Mouse (Mus musculus) cerebellum, adult 9-11 months (tissue): ENCODE data around the gene Zfp36l2.
A peak's percentile ranks its signal among the peaks of the same experiment; 100 is the strongest.
"Not testable (repeated sequence)": the region's sequence is repeated elsewhere in the genome, so short reads cannot be mapped to it uniquely, and the experiment has no call there.

Source experiments
- DNase-seq: peaks from one replicate; pipeline ENCODE4 v3.0.0; 2022

Gene Zfp36l2

DNA sequence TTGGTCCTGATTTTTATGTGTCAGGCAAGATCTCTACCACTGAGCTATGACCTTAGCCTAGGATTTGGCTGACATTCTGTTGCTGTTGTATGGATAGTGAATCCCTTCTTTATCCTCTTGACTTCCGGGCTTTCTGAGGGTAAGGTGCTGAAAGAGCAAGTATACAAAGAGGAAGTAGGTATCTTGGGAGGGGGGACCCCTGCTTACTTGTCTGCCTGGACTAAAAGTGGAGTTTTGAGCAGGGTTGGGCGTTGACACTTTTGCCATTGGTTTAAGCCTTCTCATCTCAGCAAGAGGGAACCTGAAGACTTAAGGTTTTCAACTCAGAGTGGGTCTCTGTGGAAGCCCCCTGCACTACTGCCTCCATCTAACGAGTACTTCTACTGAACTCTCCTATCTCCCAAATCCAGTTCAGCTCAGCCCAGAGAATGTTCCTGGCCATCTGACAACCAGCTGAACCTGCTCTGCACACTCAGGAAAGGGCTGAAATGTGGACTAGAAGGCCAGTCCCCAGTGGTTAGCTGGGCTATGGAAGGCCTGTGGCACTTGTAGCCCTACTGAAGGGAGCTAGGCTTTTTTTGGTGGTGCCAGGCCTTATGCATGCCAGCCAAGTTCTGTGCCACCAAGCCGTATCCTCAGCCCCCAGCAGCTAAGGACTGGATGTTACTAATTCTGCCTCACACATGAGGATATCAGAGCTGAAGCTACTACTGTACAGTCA, 6.7 kb upstream of the Zfp36l2 start:
- DNase-seq: no peak

DNA sequence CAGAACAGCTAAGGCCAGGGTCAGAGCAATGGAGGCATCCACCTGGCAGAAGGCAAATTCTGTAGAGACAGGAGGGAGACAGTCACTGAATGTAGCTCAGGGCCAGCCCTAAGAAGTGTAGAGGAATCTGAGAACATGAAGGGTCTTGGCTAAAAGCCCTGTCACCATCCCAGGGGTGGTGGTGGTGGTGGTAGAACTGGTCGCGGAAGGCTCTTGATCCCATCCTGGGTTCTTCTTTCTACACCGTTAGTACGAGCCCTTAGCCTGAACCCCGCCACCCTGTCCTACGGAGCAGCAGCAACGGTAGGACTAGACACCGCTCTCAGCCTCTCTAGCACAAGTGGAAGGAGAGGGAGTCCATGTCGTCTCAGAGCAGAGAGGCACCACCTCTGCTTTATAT, 5.7 kb upstream of the Zfp36l2 start:
- DNase-seq: no peak

DNA sequence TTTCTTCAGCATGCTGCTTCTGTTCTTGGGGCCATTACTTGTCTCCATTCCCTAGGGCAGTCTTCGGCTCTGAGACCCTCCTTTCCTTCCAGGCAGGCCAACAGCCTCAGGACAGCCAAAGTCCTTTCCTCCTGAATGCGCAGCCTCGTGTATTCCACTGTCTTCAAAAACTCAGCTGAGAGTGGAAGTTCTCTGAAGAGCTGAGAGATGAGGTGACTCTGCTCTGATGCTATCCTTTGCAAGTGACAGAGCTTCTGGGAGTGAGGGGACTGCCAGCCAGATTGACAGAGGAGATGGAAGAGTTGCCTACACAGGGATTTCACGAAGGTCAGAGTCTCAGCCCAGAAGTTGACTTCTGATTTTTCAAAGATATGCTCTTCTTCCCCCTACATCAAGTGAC, 4.2 kb upstream of the Zfp36l2 start:
- no peak for DNase-seq

DNA sequence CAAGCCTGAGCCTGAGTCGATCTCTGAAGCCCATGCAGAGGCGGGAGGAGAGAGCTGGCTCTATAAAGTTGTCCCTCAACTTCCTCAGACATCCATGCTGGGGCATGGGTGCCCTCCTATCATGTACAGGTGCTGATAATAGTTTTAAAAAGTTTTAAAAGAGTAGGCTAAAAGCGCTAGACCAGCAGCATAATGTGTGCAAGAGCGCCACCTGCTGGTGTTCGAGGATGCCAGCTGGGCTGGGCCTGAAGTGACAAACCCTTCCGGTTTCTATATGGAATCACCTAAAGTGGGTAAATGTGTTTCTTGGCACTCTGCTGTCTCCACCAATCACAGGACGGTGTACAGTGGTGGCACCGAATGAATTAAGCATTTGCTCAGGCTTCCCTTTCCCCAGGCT, 3.1 kb upstream of the Zfp36l2 start:
- peak; percentile 39 for DNase-seq

GRCm38 (mm10) chr17:84189127-84189854, 1.5 kb upstream of the Zfp36l2 start:
- no peak for DNase-seq

- peak; percentile 75 for DNase-seq
These were observed 721 bp upstream of the Zfp36l2 start for GRCm38 (mm10) chr17:84188374-84188961.

DNA sequence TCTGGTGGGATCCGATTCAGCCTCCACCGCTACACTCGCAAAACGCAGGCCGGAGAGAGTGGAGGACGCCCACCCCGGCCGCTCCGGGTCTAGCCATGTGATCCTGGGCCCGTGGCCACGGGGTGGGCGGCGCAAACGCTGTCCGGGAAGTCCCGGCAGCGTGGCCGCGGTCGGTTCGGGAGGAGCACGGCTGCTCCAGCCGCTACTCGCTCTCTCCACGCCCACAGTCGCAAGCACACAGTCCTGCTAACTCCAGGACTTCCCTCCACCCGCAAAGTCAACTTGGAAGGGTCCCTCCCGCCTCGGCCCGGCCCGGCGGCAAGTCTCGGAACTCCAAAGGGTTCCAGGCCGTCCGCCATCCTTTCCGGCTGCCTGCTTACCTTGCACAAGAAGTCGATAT, 483 bp downstream of the Zfp36l2 start:
- DNase-seq: not testable (repeated sequence)

DNA sequence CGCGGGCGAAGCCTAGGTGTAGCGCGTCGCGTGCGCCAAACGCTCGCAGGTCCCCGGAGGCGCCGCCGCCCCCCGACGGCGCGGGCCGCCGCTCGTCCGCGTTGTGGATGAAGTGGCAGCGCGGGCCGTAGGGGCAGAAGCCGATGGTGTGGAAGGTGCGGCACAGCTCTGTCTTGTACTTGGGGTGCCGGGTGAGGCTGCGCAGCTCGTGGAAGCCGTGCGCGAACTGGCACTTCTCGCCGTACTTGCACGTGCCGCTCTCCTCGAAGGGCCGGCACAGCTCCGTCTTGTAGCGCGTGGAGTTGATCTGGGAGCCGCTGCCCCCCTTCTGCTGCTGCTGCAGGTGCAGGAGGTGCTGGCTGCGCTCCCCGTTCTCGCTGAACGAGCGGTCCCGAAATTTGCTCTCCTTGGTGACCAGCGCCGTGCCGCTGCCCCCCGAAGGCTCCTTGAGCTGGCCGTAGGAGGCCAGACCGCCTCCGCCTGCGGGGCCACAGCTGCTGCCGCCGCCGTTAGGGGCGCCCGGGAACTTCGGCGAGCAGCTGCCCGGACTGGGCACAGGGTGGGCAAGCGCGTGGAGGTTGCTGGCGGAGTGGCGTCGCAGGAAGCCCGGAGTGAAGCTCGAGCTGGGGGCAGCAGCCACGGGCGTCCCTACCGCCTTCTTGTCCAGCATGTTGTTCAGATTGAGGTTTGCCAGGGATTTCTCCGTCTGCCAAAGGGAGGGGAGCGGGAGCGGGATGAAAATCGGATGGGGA, 1.1 kb downstream of the Zfp36l2 start:
- DNase-seq: no peak

DNA sequence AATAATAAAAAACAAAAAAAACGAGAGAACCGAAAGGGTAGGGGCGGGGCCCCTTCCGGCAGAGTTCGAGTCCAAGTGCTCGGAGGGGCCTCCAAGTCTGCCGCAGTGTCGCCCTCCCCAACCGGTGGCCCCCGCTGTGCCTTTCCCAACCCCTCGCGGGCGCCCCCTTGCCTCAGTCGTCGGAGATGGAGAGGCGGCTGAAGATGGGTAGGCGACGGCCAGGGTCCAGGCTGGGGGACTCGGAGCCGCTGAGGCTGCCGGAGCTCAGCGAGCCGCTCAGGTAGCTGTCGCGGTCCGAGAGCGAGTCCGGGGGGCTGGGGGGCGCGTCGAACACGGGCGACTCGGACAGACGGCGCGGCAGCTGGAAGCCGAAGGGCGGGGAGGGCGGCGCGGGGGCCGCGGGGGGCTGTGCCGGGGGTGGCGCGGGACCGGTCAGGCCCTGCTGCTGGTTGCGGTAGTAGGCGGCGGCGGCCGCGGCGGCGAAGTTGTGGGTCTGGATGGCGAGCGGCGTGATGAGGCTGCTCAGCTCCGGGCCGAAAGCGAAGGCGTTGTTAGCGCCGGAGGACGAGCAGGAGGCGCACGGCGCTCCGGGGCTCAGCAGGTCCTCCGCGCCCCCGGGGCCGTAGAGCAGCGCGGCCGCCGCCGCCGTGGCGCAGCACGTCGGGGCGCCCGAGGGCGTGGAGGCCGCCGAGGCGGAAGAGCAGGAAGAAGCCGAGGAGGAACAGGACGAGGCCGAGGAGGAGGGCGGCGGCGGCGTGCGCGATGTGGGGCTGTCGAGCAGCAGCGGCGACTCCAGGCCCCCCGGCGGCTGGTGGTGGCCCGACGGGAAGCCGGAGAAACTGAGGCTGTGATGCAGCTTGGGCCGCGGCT, 1.9 kb downstream of the Zfp36l2 start:
- no peak for DNase-seq

DNA sequence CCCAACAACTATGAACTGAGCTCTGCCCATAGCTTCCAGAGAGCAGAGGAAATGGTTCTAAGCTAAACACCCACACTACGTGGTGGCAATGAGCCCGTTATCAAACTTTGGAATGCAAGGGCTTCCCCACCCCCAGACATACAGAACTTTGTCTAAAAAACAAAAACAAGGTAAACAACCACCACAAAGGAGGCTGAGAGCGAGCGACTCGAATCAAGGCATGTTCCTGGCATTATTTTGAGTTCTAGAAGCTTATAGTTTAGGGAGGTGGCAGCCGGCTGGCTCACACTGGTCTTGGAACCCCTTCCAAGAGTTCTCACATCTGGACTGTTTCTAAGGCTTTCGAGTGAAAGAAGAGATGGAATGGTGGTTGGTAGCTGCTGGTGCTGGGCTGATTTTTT, 2.7 kb downstream of the Zfp36l2 start:
- no peak for DNase-seq

GRCm38 (mm10) chr17:84183291-84183781, 4.4 kb downstream of the Zfp36l2 start:
- peak; percentile 57 for DNase-seq

DNA sequence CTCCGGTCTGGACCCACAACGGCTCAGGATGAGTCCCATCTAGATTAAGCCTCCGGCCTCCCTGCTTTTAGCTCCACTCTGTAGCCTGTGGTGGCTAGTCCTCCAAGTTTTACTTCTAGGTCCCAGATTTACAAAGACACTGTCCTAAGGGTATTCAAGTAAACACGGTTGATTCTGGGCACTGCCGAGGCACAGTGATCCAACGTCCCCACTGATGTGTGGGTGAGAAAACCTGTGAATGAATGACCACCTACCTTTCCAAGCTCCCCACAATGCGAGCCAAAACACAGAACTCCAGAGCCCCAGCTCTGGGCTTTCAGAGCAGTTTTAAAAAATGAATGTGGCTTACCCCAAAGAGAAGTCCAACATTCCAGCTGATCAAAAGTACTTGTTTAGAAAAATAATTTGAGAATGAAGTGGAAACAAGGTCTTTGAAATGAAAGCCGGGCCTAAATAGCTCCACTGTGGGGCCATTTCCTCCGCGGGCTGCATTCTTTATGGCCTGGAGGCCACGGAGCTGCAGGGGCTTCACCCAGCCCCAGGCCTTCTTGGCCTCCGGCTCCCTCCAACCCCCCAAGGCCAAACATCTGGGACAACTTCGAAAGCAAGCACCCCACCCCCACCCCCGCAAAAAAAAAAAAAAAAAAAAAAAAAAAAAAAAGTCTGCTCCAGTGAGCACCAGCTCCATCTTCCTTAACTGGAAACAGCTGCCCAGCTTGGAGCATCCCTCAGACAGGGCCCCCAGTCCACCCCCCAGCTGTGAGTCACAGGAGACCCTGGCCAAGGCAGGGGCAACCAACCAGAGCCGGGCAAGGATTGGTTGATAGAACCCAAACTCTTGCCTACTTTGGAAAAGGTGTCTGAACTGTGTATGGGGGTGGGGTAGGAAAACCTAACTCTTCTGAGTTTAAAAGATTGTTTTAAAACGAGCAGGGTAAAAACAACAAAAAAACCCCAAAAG, 5.2 kb downstream of the Zfp36l2 start:
- no peak for DNase-seq

DNA sequence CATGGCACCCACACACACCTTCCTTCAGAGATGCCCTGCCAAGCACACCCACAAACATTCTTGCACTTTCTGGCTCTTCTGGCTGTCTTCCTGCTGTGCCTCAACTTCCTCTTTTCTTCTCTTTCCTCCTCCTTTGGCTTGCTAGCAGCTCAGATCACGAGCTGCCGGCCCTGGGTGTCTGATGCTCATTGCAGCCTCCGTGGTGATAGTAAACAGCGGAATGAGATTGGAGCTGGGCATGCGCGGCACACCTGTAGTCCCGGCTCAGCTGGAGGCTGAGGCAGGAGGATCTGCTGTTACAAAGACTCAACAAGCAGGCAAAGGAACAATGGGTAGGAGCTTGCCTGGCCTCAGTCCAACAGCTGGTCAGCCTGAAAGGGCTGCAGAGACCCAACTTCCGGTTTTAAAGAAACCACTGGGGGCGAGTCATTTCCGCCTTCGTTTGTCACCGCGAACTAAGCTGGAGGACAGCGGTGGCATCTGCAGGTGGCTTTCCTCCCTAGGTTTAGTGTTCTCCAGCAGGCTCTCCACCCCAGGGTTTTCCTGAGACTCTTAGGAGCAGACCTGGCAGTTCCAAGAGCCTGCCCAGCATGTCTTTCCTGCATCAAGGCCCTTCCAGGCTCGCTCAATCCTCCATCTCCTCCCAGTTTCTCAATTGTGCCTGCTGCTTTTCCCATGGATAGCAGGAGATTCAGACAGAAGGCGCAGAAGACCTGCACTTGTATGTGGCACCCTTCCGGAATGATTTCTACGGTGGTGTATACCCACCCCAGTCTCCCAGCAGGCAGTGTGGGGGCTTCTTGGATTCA, 6.0 kb downstream of the Zfp36l2 start:
- DNase-seq: no peak

GRCm38 (mm10) chr17:84180715-84181501, 6.8 kb downstream of the Zfp36l2 start:
- no peak for DNase-seq

GRCm38 (mm10) chr17:84179973-84180365, 7.8 kb downstream of the Zfp36l2 start:
- DNase-seq: no peak

DNA sequence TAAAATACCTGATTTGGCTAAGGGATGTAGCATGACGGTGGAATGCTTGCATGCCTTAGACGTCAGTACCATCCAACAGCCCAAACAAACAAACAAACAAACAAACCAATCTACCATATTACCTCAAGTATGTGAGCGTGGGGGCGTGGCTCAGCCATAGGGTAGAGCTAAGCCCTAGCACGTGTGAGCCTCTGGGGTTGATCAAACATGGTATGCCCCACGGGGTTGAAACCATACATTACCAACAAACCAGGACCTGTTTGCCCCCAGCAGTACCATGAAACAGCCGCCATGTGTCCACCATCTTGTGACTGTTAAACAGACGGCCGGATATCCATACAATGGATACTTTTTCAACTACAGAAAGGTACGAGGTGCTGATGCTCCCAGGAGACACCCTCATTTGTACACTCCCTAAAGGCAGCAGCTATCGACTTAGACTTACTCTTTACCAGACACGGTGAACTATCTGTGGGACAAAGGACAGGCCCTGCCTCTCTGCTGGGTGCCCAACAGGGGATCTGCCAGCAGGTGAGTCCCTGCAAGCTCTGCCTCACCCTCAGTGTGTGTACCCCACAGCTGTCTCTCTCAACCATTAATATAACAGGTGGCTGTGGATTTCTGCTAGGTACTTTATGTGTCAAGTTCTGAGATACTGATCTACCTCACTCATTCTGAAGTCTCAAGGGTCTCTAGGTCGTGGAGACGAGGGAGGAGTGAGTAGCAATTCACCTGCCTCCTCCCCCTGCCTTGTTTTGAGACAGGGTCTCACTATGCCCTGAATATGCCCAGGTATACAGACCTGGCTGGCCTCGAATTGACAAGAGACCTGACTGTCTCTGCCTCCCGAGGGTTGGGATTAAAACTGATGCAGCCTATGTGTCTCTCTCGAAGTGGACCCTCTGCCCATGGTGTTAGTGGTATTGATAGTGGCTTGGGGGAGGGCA, 8.4 kb downstream of the Zfp36l2 start:
- DNase-seq: no peak

- no peak for DNase-seq
These were observed 10.3 kb downstream of the Zfp36l2 start for GRCm38 (mm10) chr17:84177481-84177880.

- no peak for DNase-seq
These were observed 11.3 kb downstream of the Zfp36l2 start for GRCm38 (mm10) chr17:84176446-84176845.
